Mouse (Mus musculus) CD4-positive helper T cell, adult 2 months (primary cell): Measurements from ENCODE around the gene Cyp2t4.

ENCODE experiments used
- DNase-seq: peaks from one replicate; pipeline ENCODE4 v3.0.0-alpha.2; 2012; ENCODE audit warnings: low read depth, missing footprints, low spot score

Cyp2t4 gene

DNA sequence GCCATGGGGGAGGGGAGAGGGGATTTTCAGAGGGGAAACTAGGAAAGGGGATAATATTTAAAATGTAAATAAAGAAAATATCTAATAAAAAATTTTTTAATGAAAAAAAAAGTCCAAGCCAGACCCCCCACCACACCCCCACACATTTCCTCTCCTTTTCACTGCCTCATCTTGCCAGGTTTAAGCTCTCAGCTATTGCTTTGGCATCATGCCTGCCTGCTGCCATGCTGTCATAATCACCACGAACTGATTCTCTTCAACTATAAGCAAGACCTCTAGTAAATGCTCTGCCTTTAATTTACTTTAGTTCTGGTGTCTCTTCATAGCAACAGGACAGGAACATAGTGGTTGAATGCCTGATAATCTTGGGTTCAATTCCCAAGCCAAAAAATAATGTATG, 29.0 kb downstream of the Cyp2t4 start:
- DNase-seq, result no peak

GRCm38 (mm10) chr7:27184964-27185363, 31.4 kb downstream of the Cyp2t4 start:
- peak; percentile 42 for DNase-seq

DNA sequence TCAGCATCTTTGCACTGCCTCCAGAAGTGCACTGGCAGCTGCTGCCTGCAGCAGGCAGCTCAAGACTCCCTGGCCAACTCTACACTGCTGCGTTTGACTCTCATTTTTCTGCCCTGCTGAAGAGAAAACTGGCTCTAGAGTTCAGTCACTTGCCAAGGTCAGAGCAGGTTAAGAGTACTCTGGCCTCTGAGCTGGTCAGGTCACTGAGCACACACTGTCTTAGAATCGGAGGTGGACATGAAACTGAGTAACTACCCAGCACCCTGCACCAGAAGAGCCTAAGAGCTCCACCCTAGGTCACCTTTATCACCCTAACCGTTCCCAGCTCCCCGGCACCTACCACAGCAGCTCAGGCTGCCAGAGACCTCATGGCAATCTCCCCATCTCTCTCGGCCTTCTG, 32.5 kb downstream of the Cyp2t4 start:
- DNase-seq, result no peak

GRCm38 (mm10) chr7:27189271-27189931, 35.9 kb downstream of the Cyp2t4 start:
- DNase-seq, result no peak

DNA sequence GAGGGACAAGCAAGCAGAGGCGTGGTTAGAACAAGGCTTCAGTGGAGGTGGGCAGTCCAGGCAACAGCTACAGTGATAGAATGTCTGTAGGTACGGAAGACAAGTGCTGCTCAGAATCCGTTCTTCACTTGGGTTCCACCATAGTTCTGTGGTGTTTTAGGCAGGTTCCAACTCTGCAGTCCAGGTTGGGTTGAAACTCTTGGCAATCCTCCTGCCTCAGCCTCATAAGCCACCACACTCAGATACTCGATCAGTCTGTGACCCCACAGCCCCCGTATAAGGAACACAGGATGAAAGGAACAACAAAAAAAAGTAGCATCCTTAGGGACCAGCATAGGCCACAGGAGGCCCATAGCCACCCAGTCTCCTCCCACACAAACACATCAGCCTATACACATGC, 38.9 kb downstream of the Cyp2t4 start:
- DNase-seq, result no peak

DNA sequence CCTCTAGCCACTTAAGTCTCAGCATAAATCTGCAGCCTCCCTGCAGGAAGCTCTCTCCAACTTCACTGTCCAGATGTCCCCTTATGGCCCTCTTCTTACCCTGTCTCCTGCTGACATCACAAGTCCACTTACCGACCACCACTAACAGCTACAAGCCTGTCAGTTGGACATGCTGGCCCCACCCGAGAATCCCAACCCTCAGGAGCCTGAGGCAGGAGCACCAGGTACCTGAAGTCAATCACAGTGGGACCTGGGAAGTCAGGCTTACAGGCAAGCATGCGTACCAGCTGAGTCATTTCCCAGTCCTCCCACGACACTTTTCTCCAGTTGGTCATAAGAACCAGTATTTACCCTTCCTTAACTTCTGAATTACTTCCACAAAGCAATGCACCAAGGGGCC, 40.2 kb downstream of the Cyp2t4 start:
- no peak for DNase-seq

DNA sequence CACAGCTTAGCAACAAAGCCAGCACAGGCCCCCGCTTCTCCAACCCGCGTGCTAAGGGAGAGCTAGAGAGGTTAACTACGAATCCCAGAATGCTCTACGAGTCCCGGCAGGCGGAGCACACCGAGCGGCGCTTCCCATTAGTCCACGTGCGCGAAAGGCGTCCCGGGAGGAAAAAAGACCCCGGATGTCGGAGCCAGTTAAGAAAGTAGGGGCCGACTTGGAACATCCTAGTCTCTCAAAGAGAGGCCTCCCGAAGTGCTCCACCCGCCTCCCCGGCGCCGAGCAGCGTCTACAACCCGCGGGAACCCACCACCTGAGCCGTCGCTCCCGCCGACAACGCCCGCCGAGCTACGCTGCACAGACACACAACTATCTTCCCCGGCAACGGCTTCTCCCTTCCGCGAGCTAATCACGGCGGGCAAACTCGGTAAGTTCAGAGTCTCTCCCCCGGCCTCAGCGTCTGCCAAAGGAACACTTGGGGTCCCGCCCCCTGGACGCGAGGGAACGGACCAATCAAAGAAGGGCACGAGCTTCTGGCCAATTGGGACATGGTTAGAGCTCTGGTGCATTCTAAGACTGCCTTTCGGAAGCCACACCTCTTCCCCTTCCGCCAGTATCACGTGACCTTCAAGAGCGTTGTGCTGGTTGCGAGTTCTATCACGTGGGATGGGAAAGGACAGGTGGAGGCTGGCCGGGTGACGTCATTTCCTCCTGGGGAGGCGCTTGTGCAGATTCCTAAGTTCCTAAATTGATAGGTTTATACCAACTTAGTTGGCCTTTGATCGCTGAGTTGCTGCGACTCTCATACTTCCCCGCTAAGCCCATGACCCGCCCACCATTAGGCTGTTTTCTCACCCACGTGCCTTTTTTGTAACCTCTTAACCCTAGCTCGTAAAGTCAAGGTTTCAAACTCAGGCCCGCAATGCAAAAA, 42.4 kb downstream of the Cyp2t4 start, which contains the start of the genes BC024978 and Snrpa:
Gene BC024978 (plus strand): TSS at position 101 of the 931 bp plus-strand sequence.
Gene Snrpa (minus strand): TSS at position 591 of the 931 bp plus-strand sequence.
- peak; percentile 99 for DNase-seq

DNA sequence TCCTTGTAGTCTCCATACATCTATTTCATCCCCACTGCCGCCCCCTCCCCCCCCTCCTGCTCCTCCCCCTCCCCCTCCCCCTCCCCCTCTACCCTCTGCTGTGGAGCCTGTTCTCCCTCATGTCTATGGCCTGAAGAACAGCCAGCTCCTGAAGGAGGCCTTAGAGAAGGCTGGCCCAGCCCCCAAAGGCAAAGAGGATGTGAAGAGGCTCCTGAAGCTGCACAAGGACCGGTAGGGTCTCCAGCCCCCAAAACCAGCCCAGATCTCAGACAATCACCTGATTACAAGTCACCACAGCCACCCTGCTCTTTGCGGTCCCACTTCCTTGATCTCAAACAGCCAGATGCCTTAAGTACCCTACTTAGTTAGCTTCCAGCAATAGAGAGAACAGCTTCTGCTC, 43.6 kb downstream of the Cyp2t4 start:
- no peak for DNase-seq

DNA sequence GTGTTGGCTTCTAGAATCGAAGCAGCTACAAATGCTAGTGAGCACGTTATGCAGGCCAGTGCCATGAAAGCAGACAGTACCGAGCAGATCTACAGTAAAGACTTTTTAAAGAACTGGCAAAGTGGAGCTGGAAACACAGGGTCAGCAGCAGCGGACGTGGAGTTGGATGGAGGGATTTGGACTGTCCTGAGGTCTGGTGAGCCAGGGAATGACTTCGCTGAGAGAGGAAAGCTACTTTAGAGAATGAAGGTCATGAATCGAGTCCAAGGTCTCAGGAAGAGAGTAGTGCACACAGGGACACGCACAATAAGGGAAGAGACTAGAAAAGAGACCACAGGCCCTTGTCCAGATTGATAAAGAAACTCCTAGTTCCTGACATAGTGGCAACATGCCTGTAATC, 44.1 kb downstream of the Cyp2t4 start:
- no peak for DNase-seq

- no peak for DNase-seq
These were observed 44.8 kb downstream of the Cyp2t4 start for GRCm38 (mm10) chr7:27198355-27198754.

DNA sequence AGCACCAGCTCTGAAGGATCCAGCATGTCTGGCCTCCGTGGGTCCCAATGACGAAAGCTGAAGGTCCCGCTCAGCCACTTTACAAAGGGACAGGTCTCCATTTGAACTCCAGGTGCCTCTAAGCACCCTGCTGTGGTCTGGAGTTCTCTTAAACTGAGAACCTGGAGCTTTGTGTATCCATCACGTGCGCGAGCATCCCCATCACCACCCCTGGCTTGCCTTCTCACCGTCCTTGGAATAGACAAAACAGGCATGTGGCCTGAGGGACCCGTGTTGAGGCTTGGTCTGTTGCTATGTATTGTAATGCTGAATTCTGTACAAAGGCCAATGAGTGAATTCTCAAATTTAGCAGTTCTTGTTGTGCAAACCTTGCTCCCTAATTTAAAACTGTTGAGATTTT, 45.3 kb downstream of the Cyp2t4 start:
- DNase-seq, result no peak

GRCm38 (mm10) chr7:27203730-27204449, 50.4 kb downstream of the Cyp2t4 start:
- DNase-seq, result no peak
